Mouse (Mus musculus): Measurements from ENCODE around the gene Sobp. TPM values are rescaled to one million over a fixed set of nuclear protein-coding genes. Genes with fewer than 3 reads are reported as not detected.

Sobp gene
- polyA plus RNA-seq, 1 experiment from 2014 or later: 1.9 TPM

DNA sequence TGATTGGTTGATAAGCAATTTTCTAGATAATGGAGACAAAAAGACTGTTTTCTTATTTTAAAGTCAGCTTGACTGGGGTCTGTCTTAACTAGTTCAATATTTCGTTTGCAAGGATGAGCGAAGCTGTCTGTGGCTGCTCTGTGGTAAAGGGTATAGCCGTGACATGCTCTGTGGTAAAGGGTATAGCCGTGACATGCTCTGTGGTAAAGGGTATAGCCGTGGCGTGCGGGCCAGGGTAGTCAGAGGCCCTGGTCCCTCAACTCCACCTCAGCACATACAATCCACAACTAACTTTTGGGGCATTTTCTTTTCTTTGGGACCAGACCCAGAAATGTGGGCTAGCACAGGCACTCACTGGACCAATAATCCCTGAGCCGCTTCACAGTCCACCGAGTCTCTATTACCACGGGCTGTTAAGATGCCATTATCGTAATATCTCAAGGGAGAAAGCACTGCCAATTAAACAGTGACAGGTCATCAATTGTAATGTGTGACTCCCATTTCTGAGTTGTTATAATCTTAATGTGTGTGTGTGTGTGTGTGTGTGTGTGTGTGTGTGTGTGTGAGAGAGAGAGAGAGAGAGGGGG lies 112.7 kb downstream of the Sobp start:
- Histone ChIP-seq H3K27ac (ENCODE audit: low read length) (no peak overlapping the region), H3K36me3 (ENCODE audit: control insufficient read depth, insufficient read depth) (no peaks in the 10 kb centered on the region), H3K4me1 (ENCODE audit: control insufficient read depth, insufficient read depth, low read length) (peaks cover 4% of the 10 kb centered on the region; the same call in 1 of the 2 replicates), H3K9ac (ENCODE audit: low read length) (no peak overlapping the region), H3K27me3 (ENCODE audit: control insufficient read depth, insufficient read depth, low read length) (no peaks in the 10 kb centered on the region), H3K9me3 (replicated peaks; ENCODE audit: control insufficient read depth, low read length) (no peaks in the 10 kb centered on the region), H3K4me3 (ENCODE audit: low read length) (no peak overlapping the region), H3K4me2 (ENCODE audit: low read depth, low read length) (no peak overlapping the region)
- WGBS: 89% methylated on average over 11 of the region's 11 CpGs
- no peak for ATAC-seq (replicated peaks; ENCODE audit: extremely low read depth, insufficient read depth, low FRiP score)

DNA sequence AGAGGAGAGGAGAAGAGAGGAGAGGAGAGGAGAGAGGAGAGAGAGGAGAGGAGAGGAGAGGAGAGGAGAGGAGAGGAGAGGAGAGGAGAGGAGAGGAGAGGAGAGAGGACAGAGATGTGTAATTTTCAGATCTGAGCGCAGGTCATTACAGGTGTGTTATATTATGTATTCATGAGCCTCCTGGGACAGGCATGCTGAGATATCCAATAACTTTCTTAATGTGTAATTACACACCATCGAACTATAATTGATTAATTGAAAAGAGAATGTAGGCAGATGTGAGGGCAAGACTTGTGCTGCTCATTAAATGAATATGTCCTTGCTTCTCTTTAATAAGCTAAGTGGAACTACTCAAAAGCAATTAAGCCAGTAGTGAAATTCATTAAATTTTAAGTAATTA lies 118.9 kb downstream of the Sobp start:
- H3K4me2 ChIP-seq (ENCODE audit: low read depth, low read length): no peak overlapping the region
- H3K27ac ChIP-seq (ENCODE audit: low read length): no peak overlapping the region
- H3K36me3 ChIP-seq (ENCODE audit: control insufficient read depth, insufficient read depth): no peaks in the 10 kb centered on the region
- H3K9me3 ChIP-seq (replicated peaks; ENCODE audit: control insufficient read depth, low read length): no peaks in the 10 kb centered on the region
- H3K27me3 ChIP-seq (ENCODE audit: control insufficient read depth, insufficient read depth, low read length): no peaks in the 10 kb centered on the region
- 93% methylated on average over 2 of the region's 2 CpGs for WGBS
- H3K9ac ChIP-seq (ENCODE audit: low read length): no peak overlapping the region
- ATAC-seq (replicated peaks; ENCODE audit: extremely low read depth, insufficient read depth, low FRiP score): no peak
- H3K4me3 ChIP-seq (ENCODE audit: low read length): no peak overlapping the region
- H3K4me1 ChIP-seq (ENCODE audit: control insufficient read depth, insufficient read depth, low read length): peaks cover 4% of the 10 kb centered on the region; the same call in 1 of the 2 replicates

DNA sequence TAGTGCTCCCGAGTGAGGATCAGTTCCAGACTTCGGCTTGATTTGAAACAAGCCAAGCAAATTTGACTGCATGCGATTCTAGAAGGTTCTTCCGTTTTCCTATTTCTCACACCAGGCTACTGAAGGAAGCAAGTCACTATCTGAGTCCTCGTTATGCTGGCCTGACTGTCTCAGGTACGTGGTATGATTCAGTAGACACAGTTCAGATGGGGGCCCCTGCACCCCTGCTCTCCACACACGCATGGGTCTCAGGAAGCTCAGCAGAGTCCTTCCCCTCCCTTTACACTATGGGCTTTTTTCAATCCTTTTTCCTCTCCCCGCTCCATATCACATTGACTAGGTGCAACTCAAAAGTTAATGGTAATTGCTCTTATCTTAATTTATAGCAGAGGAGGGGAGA lies 119.6 kb downstream of the Sobp start:
- H3K4me2 ChIP-seq (ENCODE audit: low read depth, low read length): no peak overlapping the region
- no peaks in the 10 kb centered on the region for H3K9me3 ChIP-seq (replicated peaks; ENCODE audit: control insufficient read depth, low read length)
- H3K27me3 ChIP-seq (ENCODE audit: control insufficient read depth, insufficient read depth, low read length): no peaks in the 10 kb centered on the region
- WGBS: 71% methylated on average over 8 of the region's 8 CpGs
- no peak overlapping the region for H3K27ac ChIP-seq (ENCODE audit: low read length)
- H3K4me3 ChIP-seq (ENCODE audit: low read length): no peak overlapping the region
- no peak for ATAC-seq (replicated peaks; ENCODE audit: extremely low read depth, insufficient read depth, low FRiP score)
- no peak overlapping the region for H3K9ac ChIP-seq (ENCODE audit: low read length)
- no peaks in the 10 kb centered on the region for H3K36me3 ChIP-seq (ENCODE audit: control insufficient read depth, insufficient read depth)
- peaks cover 4% of the 10 kb centered on the region; the same call in 1 of the 2 replicates for H3K4me1 ChIP-seq (ENCODE audit: control insufficient read depth, insufficient read depth, low read length)

GRCm38 (mm10) chr10:43053861-43054560 lies 120.3 kb downstream of the Sobp start:
- no peaks in the 10 kb centered on the region for H3K36me3 ChIP-seq (ENCODE audit: control insufficient read depth, insufficient read depth)
- ATAC-seq (replicated peaks; ENCODE audit: extremely low read depth, insufficient read depth, low FRiP score): no peak
- H3K9ac ChIP-seq (ENCODE audit: low read length): no peak overlapping the region
- H3K27me3 ChIP-seq (ENCODE audit: control insufficient read depth, insufficient read depth, low read length): no peaks in the 10 kb centered on the region
- H3K4me3 ChIP-seq (ENCODE audit: low read length): no peak overlapping the region
- 62% methylated on average over 10 of the region's 10 CpGs for WGBS
- no peaks in the 10 kb centered on the region for H3K9me3 ChIP-seq (replicated peaks; ENCODE audit: control insufficient read depth, low read length)
- no peak overlapping the region for H3K27ac ChIP-seq (ENCODE audit: low read length)
- no peak overlapping the region for H3K4me2 ChIP-seq (ENCODE audit: low read depth, low read length)
- peaks cover 10% of the 10 kb centered on the region for H3K4me1 ChIP-seq (ENCODE audit: control insufficient read depth, insufficient read depth, low read length)

DNA sequence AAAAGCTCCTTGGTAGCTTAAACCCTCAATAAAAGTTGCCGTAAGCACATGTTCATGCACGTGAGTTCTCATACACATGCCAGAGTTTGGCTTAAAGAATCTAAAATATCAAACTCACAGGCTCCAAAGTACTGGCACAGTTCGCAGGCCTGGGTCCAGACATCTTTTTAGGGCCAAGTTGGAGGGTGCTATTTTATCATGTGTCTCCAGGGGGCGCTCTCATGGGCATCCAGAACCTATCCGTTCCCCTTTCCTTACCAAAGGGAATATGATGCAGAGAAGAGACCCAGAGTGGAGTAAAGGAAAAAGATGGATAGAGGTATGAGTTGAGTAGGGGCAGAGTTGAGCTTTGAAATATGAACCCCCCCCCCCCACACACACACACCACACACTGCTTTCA lies 121.9 kb downstream of the Sobp start:
- Histone ChIP-seq H3K4me3 (ENCODE audit: low read length) (no peak overlapping the region), H3K4me2 (ENCODE audit: low read depth, low read length) (no peak overlapping the region), H3K4me1 (ENCODE audit: control insufficient read depth, insufficient read depth, low read length) (peaks cover 21% of the 10 kb centered on the region), H3K36me3 (ENCODE audit: control insufficient read depth, insufficient read depth) (no peaks in the 10 kb centered on the region), H3K9ac (ENCODE audit: low read length) (no peak overlapping the region), H3K27ac (ENCODE audit: low read length) (no peak overlapping the region), H3K27me3 (ENCODE audit: control insufficient read depth, insufficient read depth, low read length) (no peaks in the 10 kb centered on the region), H3K9me3 (replicated peaks; ENCODE audit: control insufficient read depth, low read length) (no peaks in the 10 kb centered on the region)
- WGBS: 52% methylated on average over 5 of the region's 5 CpGs
- no peak for ATAC-seq (replicated peaks; ENCODE audit: extremely low read depth, insufficient read depth, low FRiP score)

DNA sequence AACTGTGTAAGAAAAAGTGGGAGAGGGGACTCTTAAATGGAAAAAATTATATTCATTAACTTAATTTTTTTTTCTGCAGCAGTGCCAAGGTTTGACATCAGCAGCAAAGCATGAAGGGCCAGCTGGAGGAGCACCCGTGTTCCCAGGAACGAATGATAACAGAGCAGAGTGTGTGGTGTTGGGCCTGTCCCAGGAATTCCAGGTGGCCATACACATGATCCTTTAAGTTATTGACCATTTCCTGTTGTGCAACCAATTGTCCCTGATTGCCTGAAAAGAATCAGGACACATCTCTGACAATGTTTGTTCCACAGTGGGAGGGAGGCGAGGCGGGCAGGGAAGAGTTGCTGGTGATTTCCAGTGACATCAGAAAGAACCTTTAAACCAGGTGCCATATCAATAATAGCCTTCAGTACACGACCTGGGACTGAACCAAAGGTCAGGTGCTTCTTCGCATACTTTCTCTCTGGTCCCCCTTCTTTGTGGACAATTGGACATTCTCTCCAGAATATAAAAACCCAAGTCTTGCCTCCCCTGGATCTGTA lies 126.5 kb downstream of the Sobp start:
- ATAC-seq (replicated peaks; ENCODE audit: extremely low read depth, insufficient read depth, low FRiP score): no peak
- Histone ChIP-seq H3K36me3 (ENCODE audit: control insufficient read depth, insufficient read depth) (no peaks in the 10 kb centered on the region), H3K9me3 (replicated peaks; ENCODE audit: control insufficient read depth, low read length) (no peaks in the 10 kb centered on the region), H3K27ac (ENCODE audit: low read length) (0 out of 2 replicates have a peak overlapping the region, but pooled peaks have one; percentile 27), H3K4me2 (ENCODE audit: low read depth, low read length) (no peak overlapping the region), H3K4me1 (ENCODE audit: control insufficient read depth, insufficient read depth, low read length) (peaks cover 38% of the 10 kb centered on the region), H3K27me3 (ENCODE audit: control insufficient read depth, insufficient read depth, low read length) (no peaks in the 10 kb centered on the region), H3K4me3 (ENCODE audit: low read length) (no peak overlapping the region), H3K9ac (ENCODE audit: low read length) (no peak overlapping the region)
- WGBS: 61% methylated on average over 6 of the region's 6 CpGs

DNA sequence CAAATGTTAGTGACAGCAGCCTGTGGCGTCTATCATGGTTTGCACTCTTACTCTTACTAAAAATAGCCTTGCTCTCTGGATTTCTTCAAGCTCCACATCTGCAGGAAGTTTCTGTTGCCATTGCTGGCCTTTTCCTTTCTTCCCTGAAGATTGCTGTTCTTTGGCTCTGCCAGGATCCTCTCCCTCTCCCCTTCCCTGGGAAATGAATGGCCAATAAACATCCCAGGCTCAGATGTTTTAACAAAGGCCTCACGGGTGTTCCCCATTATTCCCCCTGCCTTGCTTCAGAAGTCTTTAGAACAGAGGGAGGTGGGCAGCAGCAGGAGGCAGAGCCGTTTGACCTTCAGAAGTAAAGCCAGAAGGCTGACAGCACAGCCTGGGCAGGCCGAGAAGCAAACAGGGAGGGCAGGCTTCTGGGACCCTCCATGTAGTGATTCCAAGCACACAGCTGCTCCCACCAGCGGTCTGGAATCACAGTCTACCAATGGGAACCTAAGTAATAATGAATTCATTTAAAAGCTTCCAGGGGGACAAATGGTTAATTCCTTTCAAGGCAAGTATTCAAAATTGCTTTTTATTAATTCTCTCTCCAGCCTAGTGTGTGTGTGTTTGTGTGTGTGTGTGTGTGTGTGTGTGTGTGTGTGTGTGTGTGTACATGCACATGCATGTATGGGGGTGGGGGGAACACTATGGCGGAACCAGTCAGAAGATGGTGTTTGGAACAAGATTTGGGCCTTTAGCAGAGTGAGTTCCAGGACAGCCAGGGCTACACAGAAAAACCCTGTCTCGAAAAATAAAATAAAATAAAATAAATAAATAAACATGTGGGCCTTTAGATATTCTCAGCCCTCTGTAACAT lies 130.8 kb downstream of the Sobp start:
- no peak overlapping the region for H3K4me3 ChIP-seq (ENCODE audit: low read length)
- H3K4me1 ChIP-seq (ENCODE audit: control insufficient read depth, insufficient read depth, low read length): peaks cover 33% of the 10 kb centered on the region
- no peaks in the 10 kb centered on the region for H3K9me3 ChIP-seq (replicated peaks; ENCODE audit: control insufficient read depth, low read length)
- 32% methylated on average over 7 of the region's 7 CpGs for WGBS
- H3K9ac ChIP-seq (ENCODE audit: low read length): peak overlapping the region; percentile 44
- no peaks in the 10 kb centered on the region for H3K36me3 ChIP-seq (ENCODE audit: control insufficient read depth, insufficient read depth)
- no peaks in the 10 kb centered on the region for H3K27me3 ChIP-seq (ENCODE audit: control insufficient read depth, insufficient read depth, low read length)
- H3K4me2 ChIP-seq (ENCODE audit: low read depth, low read length): peak overlapping the region; percentile 26; the same call in 1 of the 2 replicates
- H3K27ac ChIP-seq (ENCODE audit: low read length): peak overlapping the region; percentile 95
- peak; percentile 61 for ATAC-seq (replicated peaks; ENCODE audit: extremely low read depth, insufficient read depth, low FRiP score)

DNA sequence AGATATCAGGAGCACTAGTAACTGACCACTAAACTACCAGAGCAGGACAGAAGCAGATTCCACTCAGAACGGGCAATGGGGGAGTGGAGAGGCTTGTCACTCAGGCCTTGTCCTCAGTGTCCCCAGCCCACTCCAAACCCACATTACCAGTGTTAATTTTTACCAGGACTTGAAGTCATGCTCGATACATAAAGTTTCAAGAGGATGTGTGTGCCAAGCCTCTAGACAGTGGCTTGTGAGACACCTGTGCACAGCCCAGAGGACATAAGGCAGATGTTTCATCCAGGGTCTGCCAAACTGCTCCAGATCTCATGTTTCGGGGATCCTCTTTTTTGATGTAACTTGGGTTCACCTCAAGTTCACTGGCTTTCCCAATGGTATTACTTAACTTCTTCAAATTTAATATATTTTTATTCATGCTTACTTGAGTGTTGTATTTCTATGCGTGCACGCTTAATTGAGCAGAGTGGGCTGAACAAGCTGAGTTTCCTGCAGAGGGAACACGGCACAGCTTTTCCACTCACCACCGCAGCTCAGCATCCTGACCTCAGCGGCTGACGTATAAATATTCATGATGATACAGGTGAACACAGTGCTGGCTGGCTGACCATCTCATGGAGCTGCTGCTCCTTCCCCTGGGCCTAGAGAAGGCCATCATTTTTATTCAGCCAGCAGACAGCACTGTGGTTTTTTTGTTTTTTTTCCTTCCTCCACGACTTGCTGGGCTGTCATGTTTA lies 131.6 kb downstream of the Sobp start:
- Histone ChIP-seq H3K36me3 (ENCODE audit: control insufficient read depth, insufficient read depth) (no peaks in the 10 kb centered on the region), H3K27me3 (ENCODE audit: control insufficient read depth, insufficient read depth, low read length) (no peaks in the 10 kb centered on the region), H3K4me1 (ENCODE audit: control insufficient read depth, insufficient read depth, low read length) (peaks cover 26% of the 10 kb centered on the region), H3K27ac (ENCODE audit: low read length) (peak overlapping the region; percentile 95), H3K9ac (ENCODE audit: low read length) (0 out of 2 replicates have a peak overlapping the region, but pooled peaks have one; percentile 10), H3K9me3 (replicated peaks; ENCODE audit: control insufficient read depth, low read length) (no peaks in the 10 kb centered on the region), H3K4me2 (ENCODE audit: low read depth, low read length) (peak overlapping the region; percentile 11; the same call in 1 of the 2 replicates), H3K4me3 (ENCODE audit: low read length) (no peak overlapping the region)
- no peak for ATAC-seq (replicated peaks; ENCODE audit: extremely low read depth, insufficient read depth, low FRiP score)
- WGBS: 34% methylated on average over 10 of the region's 10 CpGs
